Mouse (Mus musculus) liver, postnatal 0 days (tissue): ENCODE data around the gene Flg. TPM values are rescaled to one million over a fixed set of nuclear protein-coding genes. Genes with fewer than 3 reads are reported as not detected.

ENCODE experiments used
- ATAC-seq: fragments of 200-750 bp; cut with Nextera tagmentation; 2 replicates; pipeline ENCODE4 v1.8.0; 2017; ENCODE audit warnings: mild to moderate bottlenecking, moderate library complexity
- DNase-seq: peaks from one replicate; pipeline ENCODE4 v3.0.0-alpha.2; 2016
- H3K27ac ChIP-seq: fragments of 300-500 bp; sonication (generic); 2 replicates; pipeline ENCODE4 v1.5.1; 2014; ENCODE audit warnings: antibody characterized with exemption, moderate library complexity, mild to moderate bottlenecking, low read depth
- H3K27me3 ChIP-seq: fragments of 300-500 bp; sonication (generic); 2 replicates; pipeline ENCODE4 v1.6.1; 2014; ENCODE audit warnings: low read length, control low read depth, mixed read lengths; ENCODE audit not compliant: insufficient read depth
- H3K36me3 ChIP-seq: fragments of 300-500 bp; sonication (generic); replicated peaks from 2 replicates; pipeline ENCODE4 v1.6.1; 2014; ENCODE audit warnings: mild to moderate bottlenecking, control low read depth, low read length, moderate library complexity, mixed read lengths; ENCODE audit not compliant: insufficient read depth
- H3K4me1 ChIP-seq: fragments of 300-500 bp; sonication (generic); 2 replicates; pipeline ENCODE4 v1.6.1; 2014; ENCODE audit warnings: antibody characterized with exemption, mild to moderate bottlenecking, control low read depth; ENCODE audit not compliant: insufficient read depth
- H3K4me2 ChIP-seq: fragments of 300-500 bp; sonication (generic); 2 replicates; pipeline ENCODE4 v1.6.1; 2014; ENCODE audit warnings: low read depth, mild to moderate bottlenecking, low read length, moderate library complexity, mixed read lengths
- H3K4me3 ChIP-seq: fragments of 300-500 bp; sonication (generic); 2 replicates; pipeline ENCODE4 v1.5.1; 2014; ENCODE audit warnings: low read depth, low read length
- H3K9ac ChIP-seq: fragments of 300-500 bp; sonication (generic); replicated peaks from 2 replicates; pipeline ENCODE4 v1.6.1; 2014; ENCODE audit warnings: mild to moderate bottlenecking, moderate library complexity
- H3K9me3 ChIP-seq: fragments of 300-500 bp; sonication (generic); 2 replicates; pipeline ENCODE4 v1.6.1; 2016; ENCODE audit warnings: mild to moderate bottlenecking, control low read depth, low read length, mixed read lengths
- CTCF ChIP-seq: sonication (generic); IDR thresholded peaks from 2 replicates; pipeline ENCODE4 v1.5.1; 2016; ENCODE audit warnings: antibody characterized with exemption, low read depth
- EP300 ChIP-seq: IDR thresholded peaks from 2 replicates; pipeline ENCODE4 v1.6.1; 2016; ENCODE audit warnings: antibody characterized with exemption, low read depth, mild to moderate bottlenecking
- WGBS: fragments of 180-500 bp; shearing (Covaris S2); extraction: QIAGEN DNeasy Blood & Tissue Kit; methylation state at CpG from one replicate; pipeline ENCODE4 v1.1.7; 2014; ENCODE audit not compliant: insufficient replicate concordance; 5-methylcytosine and 5-hydroxymethylcytosine counted together
- polyA plus RNA-seq: library from polyadenylated mRNA; unstranded; fragments of >200 nt; fragmentation: Nextera tagmentation; extraction: Ambion mirVana; gene quantifications from 2 replicates; pipeline ENCODE4 v1.2.1, GENCODE M21; 2015

The Flg gene
- not detected in 2 replicates for polyA plus RNA-seq

DNA sequence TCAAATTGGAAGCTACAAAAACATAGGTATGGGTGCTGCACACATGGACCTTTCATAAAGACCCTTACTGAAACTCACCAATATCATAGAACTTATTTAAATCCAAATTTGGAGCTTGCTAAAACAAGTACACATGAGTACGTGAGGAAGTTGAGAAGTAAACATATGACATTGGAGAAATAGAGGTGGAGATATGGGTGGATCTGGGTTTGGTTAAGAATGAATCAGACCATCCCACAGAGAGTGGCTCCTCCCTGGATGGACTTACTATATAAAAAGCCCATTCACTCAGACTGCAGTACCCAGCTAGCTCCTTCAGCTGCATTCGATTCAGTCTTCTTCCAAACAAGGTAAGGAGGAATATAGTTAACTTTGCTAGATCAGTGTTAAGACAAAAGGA, at the start of gene Flg:
Flg (plus strand) TSS at position 301 of the 400 bp plus-strand sequence.
- no peak within 1 kb of the TSS for H3K4me2 ChIP-seq
- H3K9ac ChIP-seq, result no peak within 1 kb of the TSS
- WGBS, result 75% methylated on average over 2 of the region's 2 CpGs
- H3K27me3 ChIP-seq, result no peaks in the 10 kb centered on the region
- DNase-seq, result no peak
- no peaks in the 10 kb centered on the region for H3K4me1 ChIP-seq
- no peaks in the 10 kb centered on the region for H3K36me3 ChIP-seq
- no peak for ATAC-seq
- TF ChIP-seq CTCF (no peak), EP300 (no peak)
- no peak within 1 kb of the TSS for H3K27ac ChIP-seq
- no peaks in the 10 kb centered on the region for H3K9me3 ChIP-seq
- no peak within 1 kb of the TSS for H3K4me3 ChIP-seq

DNA sequence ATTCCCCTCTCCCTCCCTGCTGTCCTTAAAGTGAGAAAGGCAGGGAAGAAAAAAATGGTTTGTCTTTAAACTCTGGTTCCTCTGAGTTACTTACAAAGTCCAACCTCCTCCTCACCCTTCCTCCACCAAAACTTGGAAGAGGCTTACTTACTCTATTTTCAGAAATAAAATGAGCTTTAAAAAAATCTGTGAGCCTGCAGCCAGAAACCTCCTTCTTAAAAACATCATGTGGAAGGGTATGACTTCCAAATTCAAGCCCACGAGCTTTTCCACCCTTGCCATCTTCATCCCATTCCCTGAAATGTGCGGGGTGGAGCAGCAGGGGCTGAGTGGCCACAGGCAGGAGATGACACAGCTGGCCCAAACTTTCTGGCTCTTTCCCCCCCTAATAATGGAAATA, 24.2 kb downstream of the Flg start:
- TF ChIP-seq CTCF (no peak), EP300 (no peak)
- H3K4me2 ChIP-seq, result no peak overlapping the region
- no peaks in the 10 kb centered on the region for H3K4me1 ChIP-seq
- ATAC-seq (no peak), DNase-seq (no peak)
- H3K9me3 ChIP-seq, result no peaks in the 10 kb centered on the region
- no peak overlapping the region for H3K27ac ChIP-seq
- no peaks in the 10 kb centered on the region for H3K36me3 ChIP-seq
- no peak overlapping the region for H3K9ac ChIP-seq
- no peaks in the 10 kb centered on the region for H3K27me3 ChIP-seq
- H3K4me3 ChIP-seq, result no peak overlapping the region
- 78% methylated on average over 2 of the region's 2 CpGs for WGBS

- no peak overlapping the region for H3K4me2 ChIP-seq
- no peaks in the 10 kb centered on the region for H3K9me3 ChIP-seq
- H3K36me3 ChIP-seq, result no peaks in the 10 kb centered on the region
- no peak for DNase-seq
- H3K27me3 ChIP-seq, result no peaks in the 10 kb centered on the region
- TF ChIP-seq CTCF, result no peak
- TF ChIP-seq EP300, result no peak
- 73% methylated on average over 6 of the region's 6 CpGs for WGBS
- no peak for ATAC-seq
- H3K27ac ChIP-seq, result no peak overlapping the region
- no peaks in the 10 kb centered on the region for H3K4me1 ChIP-seq
- no peak overlapping the region for H3K9ac ChIP-seq
- H3K4me3 ChIP-seq, result no peak overlapping the region
Measured at GRCm38 (mm10) chr3:93299832-93300231, 26.5 kb downstream of the Flg start.

GRCm38 (mm10) chr3:93301896-93302295, 28.6 kb downstream of the Flg start:
- Histone ChIP-seq H3K4me3 (no peak overlapping the region), H3K4me2 (no peak overlapping the region), H3K4me1 (no peaks in the 10 kb centered on the region), H3K9me3 (no peaks in the 10 kb centered on the region), H3K36me3 (no peaks in the 10 kb centered on the region), H3K27me3 (no peaks in the 10 kb centered on the region), H3K27ac (no peak overlapping the region), H3K9ac (no peak overlapping the region)
- WGBS, result 57% methylated on average over 3 of the region's 3 CpGs
- TF ChIP-seq CTCF, result no peak
- TF ChIP-seq EP300, result no peak
- no peak for ATAC-seq
- DNase-seq, result no peak

- ATAC-seq (no peak), DNase-seq (no peak)
- Histone ChIP-seq H3K36me3 (no peaks in the 10 kb centered on the region), H3K9ac (no peak overlapping the region), H3K4me1 (no peaks in the 10 kb centered on the region), H3K9me3 (no peaks in the 10 kb centered on the region), H3K27ac (no peak overlapping the region), H3K4me2 (no peak overlapping the region), H3K4me3 (no peak overlapping the region), H3K27me3 (no peaks in the 10 kb centered on the region)
- 65% methylated on average over 2 of the region's 2 CpGs for WGBS
- TF ChIP-seq EP300 (no peak), CTCF (0 out of 2 replicates have a peak, but pooled peaks have one; percentile 6)
Measured at GRCm38 (mm10) chr3:93306142-93306541, 32.8 kb downstream of the Flg start.

DNA sequence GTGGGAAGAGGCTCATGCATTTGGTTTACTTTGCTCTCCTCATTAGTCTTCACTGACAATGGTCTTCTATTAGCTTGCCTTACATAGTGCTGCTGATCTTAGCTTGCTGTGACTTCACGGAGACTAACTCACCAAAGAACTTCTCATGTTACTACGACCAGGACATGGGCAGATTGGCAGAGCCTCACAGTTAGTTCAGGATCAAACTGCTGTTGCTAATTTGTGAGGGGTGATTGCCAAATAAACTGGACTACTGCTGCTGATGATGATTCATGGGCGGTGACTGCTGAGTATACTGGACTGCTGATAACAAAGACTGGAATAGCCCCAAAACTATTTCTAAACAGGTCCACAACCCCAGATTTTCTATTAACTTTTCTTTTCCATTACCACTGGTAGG, 38.0 kb downstream of the Flg start:
- TF ChIP-seq CTCF, result no peak
- H3K4me2 ChIP-seq, result no peak overlapping the region
- H3K27ac ChIP-seq, result no peak overlapping the region
- no peaks in the 10 kb centered on the region for H3K27me3 ChIP-seq
- H3K4me3 ChIP-seq, result no peak overlapping the region
- H3K36me3 ChIP-seq, result no peaks in the 10 kb centered on the region
- no peaks in the 10 kb centered on the region for H3K4me1 ChIP-seq
- no peaks in the 10 kb centered on the region for H3K9me3 ChIP-seq
- H3K9ac ChIP-seq, result no peak overlapping the region
- ATAC-seq (no peak), DNase-seq (no peak)
- 66% methylated on average over 3 of the region's 3 CpGs for WGBS

DNA sequence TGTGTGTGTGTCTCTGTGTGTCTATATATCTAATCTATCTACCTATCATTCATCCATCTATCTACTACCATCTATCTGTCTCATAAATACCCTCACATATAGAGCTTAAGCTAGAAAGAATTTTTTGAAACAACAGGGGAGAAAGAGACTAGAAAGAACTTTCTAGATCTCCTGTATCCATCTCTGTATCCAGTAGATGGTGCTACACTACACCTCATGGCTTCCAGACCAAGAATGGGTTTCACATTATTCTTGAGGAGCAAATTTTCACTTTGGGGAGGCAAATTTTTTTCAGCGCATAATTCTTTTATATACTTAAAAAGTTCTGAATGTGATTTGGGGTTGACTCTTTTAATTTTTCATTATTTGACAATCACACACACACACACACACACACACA, 41.1 kb downstream of the Flg start:
- H3K27ac ChIP-seq, result no peak overlapping the region
- ATAC-seq (no peak), DNase-seq (no peak)
- H3K9me3 ChIP-seq, result no peaks in the 10 kb centered on the region
- H3K9ac ChIP-seq, result no peak overlapping the region
- H3K36me3 ChIP-seq, result no peaks in the 10 kb centered on the region
- H3K4me2 ChIP-seq, result no peak overlapping the region
- H3K4me3 ChIP-seq, result no peak overlapping the region
- TF ChIP-seq EP300 (no peak), CTCF (0 out of 2 replicates have a peak, but pooled peaks have one; percentile 8)
- no peaks in the 10 kb centered on the region for H3K27me3 ChIP-seq
- no peaks in the 10 kb centered on the region for H3K4me1 ChIP-seq
- 67% methylated on average over 1 of the region's 1 CpGs for WGBS
